Mouse (Mus musculus): ENCODE measurements around the gene Hmx2. TPM values are rescaled to one million over a fixed set of nuclear protein-coding genes. Genes with fewer than 3 reads are reported as not detected.

Gene Hmx2
- total and polyA plus RNA-seq, 2 experiments from 2014 or later = 0.45 to 1.3 TPM

DNA sequence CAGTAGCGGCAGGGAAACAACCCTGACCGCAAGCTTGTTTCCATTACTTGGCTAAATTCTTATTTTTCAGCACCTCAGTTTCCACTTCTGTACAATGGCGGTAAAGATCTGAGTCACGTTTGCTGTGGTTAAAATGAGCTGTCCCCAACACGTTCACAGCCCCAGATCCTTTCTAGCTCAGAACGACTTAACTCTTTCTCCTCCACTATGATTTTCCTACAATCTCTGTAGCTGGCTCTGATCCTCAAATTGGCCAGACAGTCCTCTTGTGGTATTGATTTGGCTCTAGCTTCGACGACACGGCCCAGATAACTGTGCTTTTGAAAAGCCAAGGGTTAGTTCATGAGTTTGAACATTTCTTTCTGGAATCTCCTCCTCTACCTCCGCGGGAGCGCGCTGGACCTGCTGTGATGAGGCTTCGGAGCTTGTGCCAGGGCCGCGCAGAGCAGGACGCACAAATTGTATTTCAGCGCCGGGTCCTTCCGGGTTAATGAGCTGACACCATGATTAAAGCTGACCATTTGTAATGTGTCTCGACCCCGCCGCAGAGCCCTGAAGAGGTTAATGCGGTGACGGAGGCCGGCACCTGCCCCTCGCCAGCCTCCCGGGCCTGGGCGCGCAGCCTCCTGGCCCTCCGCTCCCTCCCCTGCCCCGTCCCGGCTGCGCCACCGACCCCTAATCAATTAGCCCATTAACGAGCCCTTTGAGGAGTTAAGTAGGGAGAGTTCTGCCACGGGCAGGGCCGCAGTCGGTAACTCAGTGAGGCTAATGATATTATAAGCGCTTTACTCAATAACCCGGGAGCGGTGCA lies 3.6 kb downstream of the Hmx2 start:
- Histone ChIP-seq H3K4me3 (ENCODE audit: low read depth, low read length) (no peak overlapping the region), H3K27me3 (ENCODE audit: insufficient read depth, low read length) (peaks cover 75% of the 10 kb centered on the region), H3K9ac (no peak overlapping the region), H3K9me3 (ENCODE audit: low read length) (no peaks in the 10 kb centered on the region), H3K36me3 (ENCODE audit: insufficient read depth) (no peaks in the 10 kb centered on the region), H3K27ac (ENCODE audit: low read depth, low read length) (no peak overlapping the region), H3K4me1 (ENCODE audit: insufficient read depth) (no peaks in the 10 kb centered on the region), H3K4me2 (ENCODE audit: low read depth) (no peak overlapping the region)
- DNase-seq (no peak), ATAC-seq (no peak)
- WGBS = 1% methylated on average over 41 of the region's 42 CpGs
- no peak for TF ChIP-seq CTCF (IDR thresholded peaks at IDR 0.05; ENCODE audit: low read depth)

DNA sequence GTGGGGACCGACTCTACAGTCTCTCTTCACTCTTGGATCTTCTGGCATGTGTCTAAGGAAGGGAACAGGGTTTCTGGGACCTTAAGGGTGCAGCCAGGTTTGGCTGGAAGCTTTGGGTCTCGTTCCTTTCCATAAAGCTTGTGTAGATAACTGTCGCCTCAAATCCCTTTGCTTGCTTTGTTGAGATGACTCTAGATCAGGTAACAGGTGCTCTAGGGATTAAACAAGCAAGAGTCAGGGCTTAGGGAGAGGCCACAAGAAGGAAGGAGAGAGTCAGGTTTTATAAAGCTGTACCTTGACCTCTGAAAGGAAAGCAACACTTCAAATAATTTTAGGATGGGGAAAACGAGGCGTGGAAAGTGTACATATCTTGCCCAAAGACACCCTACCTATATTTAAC lies 4.2 kb downstream of the Hmx2 start:
- Histone ChIP-seq H3K36me3 (ENCODE audit: insufficient read depth) (no peaks in the 10 kb centered on the region), H3K27me3 (ENCODE audit: insufficient read depth, low read length) (peaks cover 75% of the 10 kb centered on the region), H3K4me3 (ENCODE audit: low read depth, low read length) (no peak overlapping the region), H3K4me2 (ENCODE audit: low read depth) (no peak overlapping the region), H3K9ac (no peak overlapping the region), H3K27ac (ENCODE audit: low read depth, low read length) (no peak overlapping the region), H3K4me1 (ENCODE audit: insufficient read depth) (no peaks in the 10 kb centered on the region), H3K9me3 (ENCODE audit: low read length) (no peaks in the 10 kb centered on the region)
- ATAC-seq (no peak), DNase-seq (peak; percentile 36)
- 4% methylated on average over 5 of the region's 5 CpGs for WGBS
- no peak for TF ChIP-seq CTCF (IDR thresholded peaks at IDR 0.05; ENCODE audit: low read depth)

DNA sequence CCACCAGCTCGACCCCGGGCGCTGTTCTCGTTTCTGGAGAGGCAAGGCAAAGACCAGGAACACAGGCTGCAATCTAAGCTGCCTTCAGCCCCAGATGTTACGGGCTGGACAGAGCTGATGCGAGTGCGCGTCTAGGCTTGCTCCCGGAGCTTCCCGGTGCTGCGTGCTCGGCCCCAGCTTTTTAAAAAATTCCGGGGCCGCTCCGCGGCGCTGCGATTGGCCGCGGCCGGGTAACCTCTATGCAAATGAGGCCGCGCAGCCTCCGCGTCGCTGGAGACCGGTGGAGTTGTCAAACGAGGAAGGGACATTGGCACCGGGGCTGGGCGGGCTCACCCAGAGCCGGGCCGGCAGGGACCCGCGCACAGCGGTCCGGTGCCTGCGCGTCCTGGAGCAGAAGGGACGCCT lies 5.2 kb downstream of the Hmx2 start:
- peak; percentile 10; the same call in 1 of the 2 replicates for ATAC-seq
- WGBS = 0% methylated on average over 39 of the region's 39 CpGs
- TF ChIP-seq CTCF (IDR thresholded peaks at IDR 0.05; ENCODE audit: low read depth) = no peak
- no peak for DNase-seq
- Histone ChIP-seq H3K27me3 (ENCODE audit: insufficient read depth, low read length) (peaks cover 73% of the 10 kb centered on the region), H3K4me1 (ENCODE audit: insufficient read depth) (no peaks in the 10 kb centered on the region), H3K4me2 (ENCODE audit: low read depth) (peak overlapping the region; percentile 23; the same call in 1 of the 2 replicates), H3K9ac (no peak overlapping the region), H3K4me3 (ENCODE audit: low read depth, low read length) (no peak overlapping the region), H3K9me3 (ENCODE audit: low read length) (no peaks in the 10 kb centered on the region), H3K27ac (ENCODE audit: low read depth, low read length) (no peak overlapping the region), H3K36me3 (ENCODE audit: insufficient read depth) (no peaks in the 10 kb centered on the region)

DNA sequence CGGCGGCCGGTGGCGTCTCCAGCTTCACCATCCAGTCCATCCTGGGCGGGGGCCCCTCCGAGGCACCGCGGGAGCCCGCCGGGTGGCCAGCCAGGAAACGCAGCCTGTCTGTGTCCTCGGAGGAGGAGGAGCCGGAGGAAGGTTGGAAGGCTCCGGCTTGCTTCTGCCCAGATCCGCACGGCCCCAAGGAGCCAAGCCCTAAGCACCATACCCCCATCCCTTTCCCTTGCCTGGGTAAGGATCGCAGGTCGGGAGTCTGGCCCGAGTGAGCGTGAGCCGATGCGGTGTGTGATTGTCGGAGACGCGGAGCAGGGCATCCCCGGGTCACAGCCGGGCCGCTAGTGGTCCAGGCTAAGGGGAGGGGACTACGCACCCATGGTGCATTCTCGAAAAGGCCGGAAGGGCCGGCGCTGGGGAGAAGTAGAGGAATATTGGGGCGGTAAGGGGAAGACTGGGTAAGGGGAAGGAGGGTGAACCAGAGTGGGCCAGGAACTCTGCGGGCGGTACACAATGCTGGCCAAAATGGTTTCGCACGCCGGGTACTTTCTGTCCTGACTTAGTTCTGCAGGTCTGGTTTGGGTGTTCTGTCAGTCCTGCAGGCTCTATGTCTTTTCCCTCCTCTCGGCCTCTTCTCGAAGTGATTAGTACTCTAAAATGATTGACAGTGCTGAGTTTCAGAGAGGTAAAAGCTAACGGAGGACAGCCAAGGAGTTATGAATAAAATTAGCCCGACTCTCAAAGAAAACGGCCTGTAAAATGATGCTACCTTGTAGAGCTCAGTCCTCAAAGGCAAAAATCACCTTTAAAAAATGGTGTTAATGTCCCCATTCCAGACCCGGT lies 6.0 kb downstream of the Hmx2 start:
- no peaks in the 10 kb centered on the region for H3K9me3 ChIP-seq (ENCODE audit: low read length)
- peaks cover 74% of the 10 kb centered on the region for H3K27me3 ChIP-seq (ENCODE audit: insufficient read depth, low read length)
- no peak for TF ChIP-seq CTCF (IDR thresholded peaks at IDR 0.05; ENCODE audit: low read depth)
- no peak overlapping the region for H3K27ac ChIP-seq (ENCODE audit: low read depth, low read length)
- peak overlapping the region; percentile 23; the same call in 1 of the 2 replicates for H3K4me2 ChIP-seq (ENCODE audit: low read depth)
- no peak overlapping the region for H3K9ac ChIP-seq
- H3K4me1 ChIP-seq (ENCODE audit: insufficient read depth) = no peaks in the 10 kb centered on the region
- ATAC-seq (peak; percentile 10; the same call in 1 of the 2 replicates), DNase-seq (peak; percentile 35)
- no peaks in the 10 kb centered on the region for H3K36me3 ChIP-seq (ENCODE audit: insufficient read depth)
- WGBS = under 1% methylated on average over 45 of the region's 45 CpGs
- no peak overlapping the region for H3K4me3 ChIP-seq (ENCODE audit: low read depth, low read length)

DNA sequence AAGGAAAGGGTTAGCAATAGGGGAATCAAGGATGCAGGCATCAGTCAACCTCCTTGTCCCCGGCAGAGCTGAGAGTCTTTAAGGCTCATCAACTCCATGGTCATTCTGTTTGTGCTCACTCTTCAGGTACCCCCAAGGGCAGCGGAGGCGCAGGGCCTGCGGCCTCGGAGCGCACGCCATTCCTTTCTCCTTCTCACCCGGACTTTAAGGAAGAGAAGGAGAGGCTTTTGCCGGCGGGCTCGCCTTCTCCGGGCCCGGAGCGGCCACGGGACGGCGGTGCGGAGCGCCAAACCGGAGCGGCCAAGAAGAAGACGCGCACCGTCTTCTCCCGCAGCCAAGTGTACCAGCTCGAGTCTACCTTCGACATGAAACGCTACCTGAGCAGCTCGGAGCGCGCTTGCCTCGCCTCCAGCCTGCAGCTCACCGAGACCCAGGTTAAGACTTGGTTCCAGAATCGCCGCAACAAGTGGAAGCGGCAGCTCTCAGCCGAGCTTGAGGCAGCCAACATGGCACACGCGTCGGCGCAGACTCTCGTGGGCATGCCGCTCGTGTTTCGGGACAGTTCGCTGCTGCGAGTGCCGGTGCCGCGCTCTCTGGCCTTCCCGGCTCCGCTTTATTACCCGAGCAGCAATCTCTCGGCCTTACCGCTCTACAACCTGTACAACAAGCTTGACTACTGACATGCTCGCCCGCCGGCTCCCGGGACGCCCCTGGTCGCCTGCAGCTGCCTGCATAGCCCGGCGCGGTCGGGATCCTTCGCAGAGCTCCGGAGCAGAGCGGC lies 6.9 kb downstream of the Hmx2 start:
- no peak for ATAC-seq
- peak; percentile 55 for DNase-seq
- Histone ChIP-seq H3K27ac (ENCODE audit: low read depth, low read length) (no peak overlapping the region), H3K4me2 (ENCODE audit: low read depth) (no peak overlapping the region), H3K4me3 (ENCODE audit: low read depth, low read length) (no peak overlapping the region), H3K9ac (no peak overlapping the region), H3K4me1 (ENCODE audit: insufficient read depth) (no peaks in the 10 kb centered on the region), H3K9me3 (ENCODE audit: low read length) (no peaks in the 10 kb centered on the region), H3K27me3 (ENCODE audit: insufficient read depth, low read length) (peaks cover 65% of the 10 kb centered on the region), H3K36me3 (ENCODE audit: insufficient read depth) (no peaks in the 10 kb centered on the region)
- 2% methylated on average over 68 of the region's 68 CpGs for WGBS
- 0 out of 2 replicates have a peak, but pooled peaks have one; percentile 20 for TF ChIP-seq CTCF (IDR thresholded peaks at IDR 0.05; ENCODE audit: low read depth)

DNA sequence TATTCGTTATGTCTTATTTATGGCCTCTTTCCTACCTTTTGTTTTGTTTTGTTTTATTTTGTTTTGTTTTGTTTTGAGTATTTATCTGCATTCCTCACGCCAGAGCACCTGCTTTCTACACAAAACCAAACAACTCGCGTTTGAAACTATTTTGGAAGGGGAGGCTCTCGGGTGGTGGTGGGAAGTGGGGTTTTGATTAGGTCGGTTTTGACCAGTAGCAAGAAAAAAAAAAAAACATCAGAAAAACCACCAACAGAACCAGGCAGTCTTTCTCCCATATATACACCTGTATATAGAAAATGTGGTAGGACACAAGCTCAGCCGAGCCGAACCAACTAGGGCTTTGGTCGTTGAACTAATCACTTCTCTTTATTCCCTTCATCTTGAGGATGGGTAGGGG lies 7.5 kb downstream of the Hmx2 start:
- Histone ChIP-seq H3K4me2 (ENCODE audit: low read depth) (no peak overlapping the region), H3K4me1 (ENCODE audit: insufficient read depth) (peaks cover 4% of the 10 kb centered on the region), H3K9ac (no peak overlapping the region), H3K27ac (ENCODE audit: low read depth, low read length) (no peak overlapping the region), H3K4me3 (ENCODE audit: low read depth, low read length) (no peak overlapping the region), H3K36me3 (ENCODE audit: insufficient read depth) (no peaks in the 10 kb centered on the region), H3K27me3 (ENCODE audit: insufficient read depth, low read length) (peaks cover 59% of the 10 kb centered on the region), H3K9me3 (ENCODE audit: low read length) (no peaks in the 10 kb centered on the region)
- WGBS = under 1% methylated on average over 9 of the region's 9 CpGs
- ATAC-seq (no peak), DNase-seq (no peak)
- no peak for TF ChIP-seq CTCF (IDR thresholded peaks at IDR 0.05; ENCODE audit: low read depth)

Measured in forebrain, postnatal 0 days (tissue).